Mouse (Mus musculus): ENCODE data around the gene Hoxb4.

Gene Hoxb4

GRCm38 (mm10) chr11:96317608-96318367 is at the start of gene Hoxb4:
Gene Hoxb4 (plus strand): TSS chr11:96318267.
- no peak for DNase-seq

- DNase-seq: no peak
Observed at GRCm38 (mm10) chr11:96269869-96270268, 48.2 kb upstream of the Hoxb4 start.

GRCm38 (mm10) chr11:96270996-96271540 is 47.0 kb upstream of the Hoxb4 start, which contains the start of gene Hoxb9:
Gene Hoxb9 (plus strand): TSS chr11:96271457.
- no peak for DNase-seq

- no peak for DNase-seq
Observed at GRCm38 (mm10) chr11:96271541-96272011, 46.5 kb upstream of the Hoxb4 start.

GRCm38 (mm10) chr11:96272024-96272921 is 45.8 kb upstream of the Hoxb4 start:
- DNase-seq: no peak

- DNase-seq: no peak
Observed at GRCm38 (mm10) chr11:96274428-96274827, 43.6 kb upstream of the Hoxb4 start.

- DNase-seq: no peak
Observed at GRCm38 (mm10) chr11:96275896-96276295, 42.2 kb upstream of the Hoxb4 start.

GRCm38 (mm10) chr11:96277151-96278044 is 40.7 kb upstream of the Hoxb4 start:
- DNase-seq: no peak

- DNase-seq: no peak
Observed at GRCm38 (mm10) chr11:96278324-96278723, 39.7 kb upstream of the Hoxb4 start.

- peak; percentile 78 to 83 for DNase-seq
Observed at GRCm38 (mm10) chr11:96278773-96279172, 39.3 kb upstream of the Hoxb4 start.

- DNase-seq: no peak
Observed at GRCm38 (mm10) chr11:96279421-96280233, 38.4 kb upstream of the Hoxb4 start.

- DNase-seq: no peak
Observed at GRCm38 (mm10) chr11:96280399-96281378, 37.4 kb upstream of the Hoxb4 start.

- DNase-seq: no peak
Observed at GRCm38 (mm10) chr11:96281396-96281795, 36.7 kb upstream of the Hoxb4 start.

- DNase-seq: no peak
Observed at GRCm38 (mm10) chr11:96281855-96282570, 36.1 kb upstream of the Hoxb4 start, which contains the start of gene Hoxb8. Gene Hoxb8 (plus strand): TSS chr11:96281905.

GRCm38 (mm10) chr11:96282795-96283430 is 35.2 kb upstream of the Hoxb4 start:
- no peak for DNase-seq

GRCm38 (mm10) chr11:96284041-96284749 is 33.9 kb upstream of the Hoxb4 start:
- peak in 1 of 2 experiments; percentile 35 for DNase-seq

GRCm38 (mm10) chr11:96284774-96285734 is 33.0 kb upstream of the Hoxb4 start:
- no peak for DNase-seq

Measured in lung, adult 18-20 months (tissue).